Mouse (Mus musculus): ENCODE results near the gene Cdc20. TPM values are rescaled to one million over a fixed set of nuclear protein-coding genes. Genes with fewer than 3 reads are reported as not detected.

The Cdc20 gene
- 25.4 and 26.0 TPM in 2 replicates for polyA plus RNA-seq (2012; rRNA removed)

DNA sequence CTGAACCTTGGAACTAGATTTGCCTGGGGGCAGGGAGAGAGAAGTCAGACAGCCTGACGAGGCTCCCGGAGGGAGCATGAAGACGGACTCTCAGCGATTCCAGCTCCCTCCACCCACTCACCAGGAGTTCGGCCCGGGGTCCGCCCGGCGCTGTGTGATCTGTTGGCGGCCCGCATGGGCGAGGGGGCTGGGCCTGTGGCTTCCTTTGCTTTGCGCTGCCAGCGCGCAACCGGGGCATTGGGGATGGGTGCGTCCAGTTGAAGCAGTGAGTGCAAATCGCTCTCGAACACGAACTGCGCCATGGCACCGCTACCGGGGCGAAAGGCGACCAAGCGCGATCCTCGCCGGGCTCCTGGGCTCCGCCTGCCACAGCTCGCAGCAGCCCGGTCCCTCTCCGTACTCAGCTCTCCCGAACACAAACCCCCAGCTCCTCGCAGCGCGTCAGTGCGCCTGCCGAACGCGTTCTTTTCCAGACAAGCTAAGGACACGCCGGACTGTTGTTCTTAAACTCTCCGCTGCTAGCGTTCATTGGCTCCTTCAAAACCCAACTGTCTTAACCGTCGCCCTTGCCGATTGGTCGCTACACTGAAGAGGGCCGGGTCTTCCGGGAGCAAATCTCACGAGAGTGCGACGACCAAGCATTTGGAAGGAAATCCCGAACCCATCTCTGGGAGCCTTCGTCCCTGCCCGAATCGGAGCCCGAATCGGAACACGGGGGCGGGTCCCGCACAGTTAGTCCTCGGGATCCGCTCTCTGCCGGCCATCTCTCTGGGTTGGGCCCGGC is at the start of gene Cdc20:
Gene Cdc20 (minus strand): TSS at position 533 of the 784 bp plus-strand sequence.

GRCm38 (mm10) chr4:118457345-118457975 is 20.3 kb upstream of the Cdc20 start, which contains the start of gene Mpl:
TSS of gene Mpl (minus strand) at chr4:118457513.

DNA sequence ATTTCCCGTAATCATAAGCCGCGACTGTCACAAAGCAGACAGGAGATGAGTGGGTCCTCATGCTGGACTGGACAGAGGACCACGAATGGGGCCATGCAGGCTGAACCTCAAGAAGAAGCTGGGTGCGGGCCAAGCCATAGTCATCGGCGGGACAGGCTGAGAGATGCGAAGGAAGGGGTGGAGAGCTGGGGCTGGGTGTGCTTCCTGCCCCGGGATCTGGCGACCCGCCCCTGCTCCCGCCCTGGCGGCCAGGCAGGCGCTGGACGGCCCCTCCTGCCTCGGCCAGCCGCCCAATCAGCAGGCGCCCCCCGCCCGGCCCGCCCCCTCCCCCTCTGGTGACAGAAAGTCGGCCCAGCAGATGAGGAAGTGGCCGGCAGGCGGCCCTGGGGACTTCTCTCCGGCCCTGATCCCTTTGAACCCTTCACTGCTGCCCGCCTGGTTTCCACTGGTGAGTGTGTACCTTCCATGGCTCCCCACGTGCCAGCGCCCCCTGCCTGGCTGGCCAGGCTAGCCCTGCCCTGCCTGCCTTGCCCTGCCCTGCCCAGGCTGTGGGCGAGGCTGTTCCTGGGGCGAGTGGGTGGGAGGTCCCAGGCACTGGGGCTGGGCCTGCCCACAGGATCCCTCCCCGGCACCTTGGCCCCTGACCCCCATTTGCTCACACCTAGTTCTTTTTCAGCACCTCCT is 9.2 kb downstream of the Cdc20 start, which contains the start of gene Elovl1:
Gene Elovl1 (plus strand): TSS at position 326 of the 684 bp plus-strand sequence.

GRCm38 (mm10) chr4:118409142-118409900 is 27.8 kb downstream of the Cdc20 start, which contains the start of the genes Szt2 and Med8:
TSS of gene Szt2 (minus strand) at chr4:118409273.
TSS of gene Med8 (plus strand) at chr4:118409337.

Other genes with a start within 250 kb of the Cdc20 start
- 78.8 and 90.6 TPM in 2 replicates for gene Ptprf, start 145.9 kb downstream of the Cdc20 start, polyA plus RNA-seq (2012; rRNA removed)
- gene Szt2, start 28.1 kb downstream of the Cdc20 start, polyA plus RNA-seq (2012; rRNA removed), result 27.6 and 31.4 TPM in 2 replicates
- gene Med8, start 28.0 kb downstream of the Cdc20 start, polyA plus RNA-seq (2012; rRNA removed), result 84.1 and 84.8 TPM in 2 replicates
- 46.5 and 49.8 TPM in 2 replicates for gene Elovl1, start 9.3 kb downstream of the Cdc20 start, polyA plus RNA-seq (2012; rRNA removed)
- gene Mpl, start 20.2 kb upstream of the Cdc20 start, polyA plus RNA-seq (2012; rRNA removed), result 0.03 TPM in 2 replicates
- gene Tie1, start 52.7 kb upstream of the Cdc20 start, polyA plus RNA-seq (2012; rRNA removed), result 12.6 and 13.4 TPM in 2 replicates
- gene 2610528J11Rik, start 89.6 kb upstream of the Cdc20 start, polyA plus RNA-seq (2012; rRNA removed), result 0.05 and 0.34 TPM in 2 replicates
- 0.45 and 0.92 TPM in 2 replicates for gene Tmem125, start 106.7 kb upstream of the Cdc20 start, polyA plus RNA-seq (2012; rRNA removed)
- gene Cfap57, start 183.4 kb upstream of the Cdc20 start, polyA plus RNA-seq (2012; rRNA removed), result 0.92 and 1.3 TPM in 2 replicates
- gene Ebna1bp2, start 183.4 kb upstream of the Cdc20 start, polyA plus RNA-seq (2012; rRNA removed), result 88.1 and 94.5 TPM in 2 replicates
- gene Olfr62, start 221.6 kb upstream of the Cdc20 start, polyA plus RNA-seq (2012; rRNA removed), result not detected in 2 replicates